Mouse (Mus musculus) liver, embryonic 11.5 days (tissue): ENCODE data around the gene Dip2a. TPM values are rescaled to one million over a fixed set of nuclear protein-coding genes. Genes with fewer than 3 reads are reported as not detected.

ENCODE experiments used
- ATAC-seq: fragments of 200-750 bp; cut with Nextera tagmentation; replicated peaks from 2 replicates; pipeline ENCODE4 v1.8.0; 2017; ENCODE audit warnings: moderate number of reproducible peaks, mild to moderate bottlenecking, moderate TSS enrichment, moderate library complexity; ENCODE audit not compliant: low FRiP score
- DNase-seq: peaks from one replicate; pipeline ENCODE4 v3.0.0-alpha.2; 2017; ENCODE audit warnings: low spot score
- H3K27ac ChIP-seq: fragments of 300-500 bp; sonication (generic); 2 replicates; pipeline ENCODE4 v1.5.1; 2014; ENCODE audit warnings: mild to moderate bottlenecking, low read depth, low read length, control low read depth
- H3K27me3 ChIP-seq: fragments of 300-500 bp; sonication (generic); replicated peaks from 2 replicates; pipeline ENCODE4 v1.6.1; 2014; ENCODE audit warnings: low read length, mixed read lengths; ENCODE audit not compliant: control insufficient read depth, insufficient read depth
- H3K36me3 ChIP-seq: fragments of 300-500 bp; sonication (generic); 2 replicates; pipeline ENCODE4 v1.6.1; 2014; ENCODE audit warnings: mild to moderate bottlenecking, low read length, moderate library complexity, mixed read lengths; ENCODE audit not compliant: control insufficient read depth, insufficient read depth
- H3K4me1 ChIP-seq: fragments of 300-500 bp; sonication (generic); replicated peaks from 2 replicates; pipeline ENCODE4 v1.6.1; 2014; ENCODE audit warnings: low read length, mixed read lengths; ENCODE audit not compliant: control insufficient read depth, insufficient read depth
- H3K4me2 ChIP-seq: fragments of 300-500 bp; sonication (generic); 2 replicates; pipeline ENCODE4 v1.6.1; 2014; ENCODE audit warnings: mild to moderate bottlenecking, control low read depth, moderate library complexity
- H3K4me3 ChIP-seq: fragments of 300-500 bp; sonication (generic); 2 replicates; pipeline ENCODE4 v1.5.1; 2014; ENCODE audit warnings: low read depth, low read length, control low read depth
- H3K9ac ChIP-seq: fragments of 300-500 bp; sonication (generic); 2 replicates; pipeline ENCODE4 v1.6.1; 2014; ENCODE audit warnings: low read depth, low read length, control low read depth
- H3K9me3 ChIP-seq: fragments of 300-500 bp; sonication (generic); 2 replicates; pipeline ENCODE4 v1.6.1; 2016; ENCODE audit warnings: low read length, inconsistent platforms, mixed read lengths; ENCODE audit not compliant: control insufficient read depth
- WGBS: fragments of 180-500 bp; shearing (Covaris S2); extraction: QIAGEN DNeasy Blood & Tissue Kit; methylation state at CpG from one replicate; pipeline ENCODE4 v1.1.7; 2014; 5-methylcytosine and 5-hydroxymethylcytosine counted together
- polyA plus RNA-seq: library from polyadenylated mRNA; unstranded; fragments of >200 nt; fragmentation: Nextera tagmentation; extraction: Ambion mirVana; gene quantifications from 2 replicates; pipeline ENCODE4 v1.2.1, GENCODE M21; 2014

Gene Dip2a
- polyA plus RNA-seq, 1 experiment from 2014 or later = 2.0 TPM

- H3K9me3 ChIP-seq = no peaks in the 10 kb centered on the region
- no peak overlapping the region for H3K9ac ChIP-seq
- WGBS = 64% methylated on average over 18 of the region's 18 CpGs
- no peaks in the 10 kb centered on the region for H3K36me3 ChIP-seq
- no peak overlapping the region for H3K4me2 ChIP-seq
- ATAC-seq (no peak), DNase-seq (no peak)
- H3K27ac ChIP-seq = no peak overlapping the region
- no peaks in the 10 kb centered on the region for H3K4me1 ChIP-seq
- H3K27me3 ChIP-seq = no peaks in the 10 kb centered on the region
- no peak overlapping the region for H3K4me3 ChIP-seq
Observed at GRCm38 (mm10) chr10:76259566-76260232, 85.4 kb downstream of the Dip2a start.

- H3K36me3 ChIP-seq = no peaks in the 10 kb centered on the region
- H3K4me2 ChIP-seq = no peak overlapping the region
- ATAC-seq = no peak
- no peak overlapping the region for H3K27ac ChIP-seq
- no peaks in the 10 kb centered on the region for H3K9me3 ChIP-seq
- no peak for DNase-seq
- H3K4me1 ChIP-seq = no peaks in the 10 kb centered on the region; the same call in 1 of the 2 replicates
- WGBS = 71% methylated on average over 12 of the region's 12 CpGs
- no peak overlapping the region for H3K9ac ChIP-seq
- H3K4me3 ChIP-seq = no peak overlapping the region
- H3K27me3 ChIP-seq = no peaks in the 10 kb centered on the region
Observed at GRCm38 (mm10) chr10:76257719-76258390, 87.2 kb downstream of the Dip2a start.

GRCm38 (mm10) chr10:76257231-76257630 lies 87.9 kb downstream of the Dip2a start:
- Histone ChIP-seq H3K4me3 (no peak overlapping the region), H3K27me3 (no peaks in the 10 kb centered on the region), H3K36me3 (no peaks in the 10 kb centered on the region), H3K27ac (no peak overlapping the region), H3K9ac (no peak overlapping the region), H3K4me2 (no peak overlapping the region), H3K9me3 (no peaks in the 10 kb centered on the region), H3K4me1 (no peaks in the 10 kb centered on the region; the same call in 1 of the 2 replicates)
- ATAC-seq = no peak
- no peak for DNase-seq
- WGBS = 91% methylated on average over 7 of the region's 7 CpGs

GRCm38 (mm10) chr10:76255617-76256016 lies 89.5 kb downstream of the Dip2a start:
- H3K4me2 ChIP-seq = no peak overlapping the region
- H3K27me3 ChIP-seq = no peaks in the 10 kb centered on the region
- no peak overlapping the region for H3K27ac ChIP-seq
- WGBS = 80% methylated on average over 6 of the region's 6 CpGs
- DNase-seq = no peak
- H3K9me3 ChIP-seq = no peaks in the 10 kb centered on the region
- H3K9ac ChIP-seq = no peak overlapping the region
- ATAC-seq = no peak
- H3K4me1 ChIP-seq = no peaks in the 10 kb centered on the region; the same call in 1 of the 2 replicates
- no peaks in the 10 kb centered on the region for H3K36me3 ChIP-seq
- no peak overlapping the region for H3K4me3 ChIP-seq

GRCm38 (mm10) chr10:76253536-76253935 lies 91.6 kb downstream of the Dip2a start, which contains the start of gene S100b:
Gene S100b (plus strand): TSS chr10:76253853.
- 69% methylated on average over 4 of the region's 4 CpGs for WGBS

GRCm38 (mm10) chr10:76253079-76253478 lies 92.0 kb downstream of the Dip2a start:
- H3K9ac ChIP-seq = no peak overlapping the region
- no peaks in the 10 kb centered on the region for H3K36me3 ChIP-seq
- no peaks in the 10 kb centered on the region for H3K9me3 ChIP-seq
- ATAC-seq = no peak
- no peak overlapping the region for H3K4me3 ChIP-seq
- no peaks in the 10 kb centered on the region for H3K27me3 ChIP-seq
- no peaks in the 10 kb centered on the region; the same call in 1 of the 2 replicates for H3K4me1 ChIP-seq
- no peak for DNase-seq
- H3K4me2 ChIP-seq = no peak overlapping the region
- 85% methylated on average over 1 of the region's 1 CpGs for WGBS
- no peak overlapping the region for H3K27ac ChIP-seq

More at GRCm38 (mm10) chr10:76253536-76253935, 91.6 kb downstream of the Dip2a start, which contains the start of gene S100b:
- Histone ChIP-seq H3K27me3 (no peaks in the 10 kb centered on the region), H3K27ac (no peak within 1 kb of the TSS), H3K9ac (no peak within 1 kb of the TSS), H3K4me1 (no peaks in the 10 kb centered on the region; the same call in 1 of the 2 replicates), H3K4me3 (no peak within 1 kb of the TSS), H3K9me3 (no peaks in the 10 kb centered on the region), H3K36me3 (no peaks in the 10 kb centered on the region), H3K4me2 (no peak within 1 kb of the TSS)
- ATAC-seq = no peak
- no peak for DNase-seq

- Histone ChIP-seq H3K9ac (no peak overlapping the region), H3K4me1 (no peaks in the 10 kb centered on the region; the same call in 1 of the 2 replicates), H3K9me3 (no peaks in the 10 kb centered on the region), H3K27me3 (no peaks in the 10 kb centered on the region), H3K27ac (no peak overlapping the region), H3K36me3 (no peaks in the 10 kb centered on the region), H3K4me2 (no peak overlapping the region), H3K4me3 (no peak overlapping the region)
- DNase-seq (no peak), ATAC-seq (no peak)
- WGBS = 85% methylated on average over 7 of the region's 7 CpGs
Observed at GRCm38 (mm10) chr10:76250870-76251269, 94.2 kb downstream of the Dip2a start.

GRCm38 (mm10) chr10:76248647-76248968 lies 96.5 kb downstream of the Dip2a start:
- Histone ChIP-seq H3K9me3 (no peaks in the 10 kb centered on the region), H3K4me3 (no peak overlapping the region), H3K4me2 (no peak overlapping the region), H3K36me3 (no peaks in the 10 kb centered on the region), H3K27ac (no peak overlapping the region), H3K27me3 (no peaks in the 10 kb centered on the region), H3K9ac (no peak overlapping the region), H3K4me1 (no peaks in the 10 kb centered on the region; the same call in 1 of the 2 replicates)
- no peak for ATAC-seq
- WGBS = 76% methylated on average over 5 of the region's 5 CpGs
- DNase-seq = no peak
